Mouse (Mus musculus): ENCODE measurements at regions not wholly inside any gene's neighbourhood (a gene's known extent, or its start where the extent isn't known, plus 50 kb on each side); places are given as distances from the start of the nearest gene placed in this dataset.

DNA sequence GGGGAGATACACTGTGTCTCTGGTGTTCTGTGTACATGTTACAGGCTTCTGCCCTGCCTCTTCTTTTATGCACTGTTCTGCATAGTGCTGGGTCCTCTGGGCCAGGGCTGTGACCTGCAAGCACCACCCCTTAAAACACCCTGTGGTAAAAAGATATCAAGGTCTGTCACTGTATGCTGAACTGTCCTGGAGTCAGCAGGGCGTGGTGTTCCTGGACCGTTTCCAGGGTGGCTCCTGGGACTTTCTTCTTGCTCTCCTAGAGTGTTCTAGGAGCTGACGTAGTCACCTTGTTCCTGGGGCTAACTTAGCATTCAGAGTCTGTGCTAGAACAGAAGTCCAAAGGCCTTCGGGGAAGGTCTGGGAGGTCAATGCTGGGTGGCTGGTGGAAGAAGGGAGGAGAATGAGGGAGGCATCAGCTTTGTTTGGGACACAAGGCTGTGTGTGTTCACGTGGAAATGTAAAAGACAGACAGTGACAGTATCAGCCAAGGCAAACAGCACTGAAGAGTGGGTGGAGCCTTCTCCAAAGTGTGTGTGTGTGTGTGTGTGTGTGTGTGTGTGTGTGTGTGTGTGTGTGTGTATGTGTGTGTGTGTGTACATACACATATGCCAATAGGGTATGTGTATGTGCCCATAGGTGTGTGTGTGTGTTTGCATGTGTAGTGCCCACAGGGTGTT, 133.0 kb downstream of the Gadd45g start:
- TF ChIP-seq CTCF (IDR thresholded peaks at IDR 0.05; ENCODE audit: control insufficient read depth, insufficient read depth, insufficient replicate concordance, low read depth, low read length) = no peak
- no peak for TF ChIP-seq POLR2A (IDR thresholded peaks at IDR 0.05; ENCODE audit: control insufficient read depth, low read depth, low read length)
